Mouse (Mus musculus) hindbrain, embryonic 15.5 days (tissue): Measurements from ENCODE around the gene Snx27. TPM values are rescaled to one million over a fixed set of nuclear protein-coding genes. Genes with fewer than 3 reads are reported as not detected.

ENCODE experiments used
- ATAC-seq: fragments of 200-750 bp; cut with Nextera tagmentation; 2 replicates; pipeline ENCODE4 v1.8.0; 2017; ENCODE audit warnings: low read depth, moderate number of reproducible peaks, moderate TSS enrichment; ENCODE audit not compliant: low FRiP score
- H3K27ac ChIP-seq: fragments of 300-500 bp; sonication (generic); replicated peaks from 2 replicates; pipeline ENCODE4 v1.5.1; 2015; ENCODE audit warnings: mild to moderate bottlenecking, inconsistent platforms
- H3K27me3 ChIP-seq: fragments of 300-500 bp; sonication (generic); 2 replicates; pipeline ENCODE4 v1.6.1; 2015; ENCODE audit warnings: control low read depth, inconsistent platforms
- H3K36me3 ChIP-seq: fragments of 300-500 bp; sonication (generic); 2 replicates; pipeline ENCODE4 v1.6.1; 2015; ENCODE audit warnings: control low read depth, inconsistent platforms
- H3K4me1 ChIP-seq: fragments of 300-500 bp; sonication (generic); replicated peaks from 2 replicates; pipeline ENCODE4 v1.6.1; 2015; ENCODE audit warnings: control low read depth, inconsistent platforms
- H3K4me2 ChIP-seq: fragments of 300-500 bp; sonication (generic); 2 replicates; pipeline ENCODE4 v1.6.1; 2015; ENCODE audit warnings: moderate library complexity, mild to moderate bottlenecking, inconsistent platforms
- H3K4me3 ChIP-seq: fragments of 300-500 bp; sonication (generic); 2 replicates; pipeline ENCODE4 v1.5.1; 2015; ENCODE audit warnings: mild to moderate bottlenecking, inconsistent platforms
- H3K9ac ChIP-seq: fragments of 300-500 bp; sonication (generic); 2 replicates; pipeline ENCODE4 v1.6.1; 2015; ENCODE audit warnings: inconsistent platforms
- H3K9me3 ChIP-seq: fragments of 300-500 bp; sonication (generic); 2 replicates; pipeline ENCODE4 v1.6.1; 2016; ENCODE audit warnings: control low read depth, inconsistent platforms
- WGBS: fragments of 180-500 bp; shearing (Covaris S2); methylation state at CpG from one replicate; pipeline ENCODE4 v1.1.7; 2015; 5-methylcytosine and 5-hydroxymethylcytosine counted together
- polyA plus RNA-seq: library from polyadenylated mRNA; unstranded; fragments of >200 nt; fragmentation: Nextera tagmentation; extraction: Ambion mirVana; gene quantifications from 2 replicates; pipeline ENCODE4 v1.2.1, GENCODE M21; 2015

Gene Snx27
- polyA plus RNA-seq, 1 experiment from 2014 or later: 100 TPM

DNA sequence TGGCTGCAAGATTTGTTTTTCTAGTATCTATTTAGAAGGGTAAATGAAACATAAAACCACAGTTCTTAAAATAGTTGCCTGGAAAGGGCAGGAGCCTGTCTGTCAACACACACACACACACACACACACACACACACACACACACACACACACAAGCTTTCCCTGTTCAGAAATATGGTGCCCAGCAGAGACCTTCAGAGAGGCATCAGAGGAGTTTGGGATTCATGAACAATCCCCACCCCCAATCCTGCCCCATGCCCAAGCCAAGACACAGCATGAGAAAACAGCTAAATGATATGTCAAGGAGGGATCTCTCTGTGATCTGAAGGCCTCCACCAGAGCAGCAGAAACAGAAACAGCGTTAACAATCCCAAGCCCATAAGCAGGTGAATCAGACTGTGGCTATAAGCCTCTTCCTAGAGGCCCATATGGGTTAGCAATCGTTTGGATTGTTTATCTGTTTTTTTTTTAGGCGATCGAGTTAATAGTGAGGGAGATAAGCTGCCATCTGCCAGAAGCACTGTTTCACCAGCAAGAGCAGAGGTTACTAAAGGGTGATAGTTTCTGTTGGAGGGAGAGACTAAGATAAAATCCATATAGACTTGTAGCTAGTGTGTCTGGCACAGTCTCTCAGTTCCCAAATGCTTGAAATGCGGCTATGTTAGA is 108.8 kb downstream of the Snx27 start:
- ATAC-seq: no peak
- H3K4me3 ChIP-seq: no peak overlapping the region
- WGBS: 70% methylated on average over 5 of the region's 5 CpGs
- peaks cover 34% of the 10 kb centered on the region for H3K4me1 ChIP-seq
- H3K9me3 ChIP-seq: no peaks in the 10 kb centered on the region
- no peak overlapping the region for H3K9ac ChIP-seq
- no peaks in the 10 kb centered on the region for H3K27me3 ChIP-seq
- H3K4me2 ChIP-seq: no peak overlapping the region
- no peaks in the 10 kb centered on the region for H3K36me3 ChIP-seq
- H3K27ac ChIP-seq: no peak overlapping the region

GRCm38 (mm10) chr3:94473115-94473505 is 109.4 kb downstream of the Snx27 start:
- H3K27ac ChIP-seq: no peak overlapping the region
- H3K4me1 ChIP-seq: peaks cover 34% of the 10 kb centered on the region
- no peaks in the 10 kb centered on the region for H3K27me3 ChIP-seq
- H3K9me3 ChIP-seq: no peaks in the 10 kb centered on the region
- 0 out of 2 replicates have a peak overlapping the region, but pooled peaks have one; percentile 2 for H3K9ac ChIP-seq
- 51% methylated on average over 10 of the region's 10 CpGs for WGBS
- ATAC-seq: no peak
- H3K4me3 ChIP-seq: no peak overlapping the region
- H3K4me2 ChIP-seq: peak overlapping the region; percentile 52
- H3K36me3 ChIP-seq: no peaks in the 10 kb centered on the region

DNA sequence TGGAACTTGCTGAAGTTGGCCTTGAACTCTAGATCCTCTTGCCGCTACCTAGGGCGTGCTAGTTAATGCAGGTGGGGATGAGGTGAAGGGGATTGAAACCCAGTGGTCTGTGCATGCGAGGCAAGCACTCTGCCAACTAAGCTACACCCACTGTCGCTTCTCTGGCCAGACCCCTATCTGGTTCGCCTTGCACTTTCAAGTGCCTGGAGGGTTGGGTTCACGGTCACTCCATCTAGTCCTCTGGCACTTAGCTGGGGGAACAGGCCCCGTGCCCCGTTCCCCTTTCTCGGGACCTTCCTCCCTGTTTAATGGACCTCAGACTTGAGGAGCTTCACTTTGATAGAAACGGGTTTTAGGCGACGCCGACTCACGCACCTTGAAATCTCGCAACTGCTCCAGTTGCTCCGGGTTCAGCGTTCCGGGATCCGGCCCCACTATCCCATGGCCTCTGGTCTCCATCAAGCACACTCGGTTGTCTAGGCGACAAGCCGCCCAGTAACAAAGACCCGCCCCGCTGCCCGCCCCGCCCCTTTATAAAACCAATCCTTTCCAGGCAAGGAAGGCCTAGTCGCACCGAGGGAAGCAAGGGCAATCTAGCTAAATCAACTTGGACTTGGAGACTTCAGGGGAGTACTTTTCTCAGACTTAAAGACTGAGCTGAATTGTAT is 109.9 kb downstream of the Snx27 start:
- ATAC-seq: peak; percentile 15; the same call in 1 of the 2 replicates
- peak overlapping the region; percentile 52 for H3K4me2 ChIP-seq
- peaks cover 34% of the 10 kb centered on the region for H3K4me1 ChIP-seq
- no peaks in the 10 kb centered on the region for H3K36me3 ChIP-seq
- WGBS: 12% methylated on average over 28 of the region's 28 CpGs
- 0 out of 2 replicates have a peak overlapping the region, but pooled peaks have one; percentile 2 for H3K9ac ChIP-seq
- H3K27ac ChIP-seq: no peak overlapping the region
- peak overlapping the region; percentile 27 for H3K4me3 ChIP-seq
- H3K9me3 ChIP-seq: no peaks in the 10 kb centered on the region
- H3K27me3 ChIP-seq: no peaks in the 10 kb centered on the region

DNA sequence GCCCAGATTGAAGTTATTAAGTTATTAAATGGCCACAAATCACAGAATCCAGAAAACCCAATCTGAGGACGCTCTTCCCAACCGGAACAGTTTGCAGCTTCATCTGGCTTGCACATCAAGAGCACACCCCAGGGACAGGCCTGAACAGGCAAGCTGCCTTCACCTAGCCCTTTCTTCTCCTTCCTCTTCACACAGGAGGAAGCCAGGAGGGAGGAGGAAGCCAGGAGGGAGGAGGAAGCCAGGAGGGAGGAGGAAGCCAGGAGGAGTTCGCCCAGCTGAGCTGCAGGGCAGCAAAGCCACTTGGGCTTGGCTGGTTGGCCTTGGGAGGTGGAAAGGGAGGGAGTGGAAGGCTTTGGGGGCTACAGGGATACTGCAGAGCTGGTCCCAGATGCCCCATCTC is 113.6 kb downstream of the Snx27 start:
- H3K4me3 ChIP-seq: no peak overlapping the region
- no peak overlapping the region for H3K27ac ChIP-seq
- WGBS: 49% methylated on average over 3 of the region's 3 CpGs

GRCm38 (mm10) chr3:94465632-94466430 is 116.7 kb downstream of the Snx27 start:
- Histone ChIP-seq H3K4me3 (no peak overlapping the region), H3K27me3 (no peaks in the 10 kb centered on the region), H3K4me2 (no peak overlapping the region), H3K27ac (peak overlapping the region; percentile 92), H3K9ac (peak overlapping the region; percentile 32; the same call in 1 of the 2 replicates), H3K9me3 (no peaks in the 10 kb centered on the region), H3K36me3 (no peaks in the 10 kb centered on the region), H3K4me1 (peaks cover 36% of the 10 kb centered on the region)
- WGBS: 32% methylated on average over 13 of the region's 13 CpGs
- peak; percentile 78 for ATAC-seq

More for the DNA sequence above, 113.6 kb downstream of the Snx27 start:
- no peak overlapping the region for H3K9ac ChIP-seq
- no peaks in the 10 kb centered on the region for H3K36me3 ChIP-seq
- no peak overlapping the region for H3K4me2 ChIP-seq
- peaks cover 44% of the 10 kb centered on the region for H3K4me1 ChIP-seq
- ATAC-seq: no peak
- H3K27me3 ChIP-seq: no peaks in the 10 kb centered on the region
- no peaks in the 10 kb centered on the region for H3K9me3 ChIP-seq

GRCm38 (mm10) chr3:94463926-94464578 is 118.5 kb downstream of the Snx27 start:
- Histone ChIP-seq H3K4me1 (peaks cover 36% of the 10 kb centered on the region), H3K4me3 (no peak overlapping the region), H3K4me2 (peak overlapping the region; percentile 24; the same call in 1 of the 2 replicates), H3K9ac (no peak overlapping the region), H3K27me3 (no peaks in the 10 kb centered on the region), H3K27ac (peak overlapping the region; percentile 92), H3K36me3 (no peaks in the 10 kb centered on the region), H3K9me3 (no peaks in the 10 kb centered on the region)
- ATAC-seq: peak; percentile 74
- WGBS: 17% methylated on average over 11 of the region's 11 CpGs

DNA sequence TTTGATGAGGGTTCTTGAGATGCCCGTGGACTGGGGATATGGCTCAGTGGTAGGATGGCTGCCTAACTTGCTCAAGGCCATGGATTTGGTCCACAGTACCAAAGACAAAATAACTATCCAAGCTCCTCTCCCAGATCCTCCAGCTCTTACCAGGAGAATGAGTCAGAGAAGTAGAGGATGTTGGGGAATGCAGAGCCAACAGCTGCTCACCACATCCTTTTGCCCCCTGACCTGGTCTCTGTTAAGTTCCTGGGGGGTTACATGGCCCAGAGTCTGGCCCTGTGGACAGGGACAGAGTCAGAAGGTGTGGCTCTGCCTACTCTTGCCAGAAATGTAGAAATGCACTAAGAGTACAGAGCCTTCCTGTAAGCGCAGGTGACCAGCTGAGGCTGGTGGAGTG is 122.7 kb downstream of the Snx27 start:
- no peaks in the 10 kb centered on the region for H3K9me3 ChIP-seq
- H3K4me3 ChIP-seq: no peak overlapping the region
- ATAC-seq: no peak
- no peaks in the 10 kb centered on the region for H3K36me3 ChIP-seq
- WGBS: 98% methylated on average over 2 of the region's 2 CpGs
- H3K27me3 ChIP-seq: no peaks in the 10 kb centered on the region
- H3K27ac ChIP-seq: no peak overlapping the region
- H3K9ac ChIP-seq: no peak overlapping the region
- H3K4me2 ChIP-seq: no peak overlapping the region
- H3K4me1 ChIP-seq: peaks cover 23% of the 10 kb centered on the region

DNA sequence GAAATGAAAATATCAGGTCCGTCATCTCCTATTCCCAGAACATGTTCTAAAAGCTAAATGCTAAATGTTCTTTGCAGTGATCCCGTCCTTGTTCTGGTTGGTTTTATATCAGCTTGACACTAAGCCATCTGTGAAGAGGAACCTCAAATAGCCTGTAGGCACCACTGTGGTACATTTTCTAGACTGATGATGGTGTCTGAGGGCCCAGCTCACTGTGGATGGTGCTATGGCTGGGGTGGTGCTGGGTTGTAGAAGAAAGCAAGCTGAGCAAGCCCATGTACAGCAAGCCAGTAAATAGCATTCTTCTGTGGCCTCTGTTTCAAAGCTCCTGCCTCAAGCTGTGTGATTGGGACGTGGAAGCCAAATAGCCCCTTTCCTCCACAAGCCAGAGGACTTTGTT is 125.5 kb downstream of the Snx27 start:
- H3K9ac ChIP-seq: peak overlapping the region; percentile 35; the same call in 1 of the 2 replicates
- 0 out of 2 replicates have a peak, but pooled peaks have one; percentile 5 for ATAC-seq
- H3K27ac ChIP-seq: peak overlapping the region; percentile 68
- no peaks in the 10 kb centered on the region for H3K36me3 ChIP-seq
- H3K27me3 ChIP-seq: no peaks in the 10 kb centered on the region
- H3K4me2 ChIP-seq: peak overlapping the region; percentile 56
- H3K4me1 ChIP-seq: peaks cover 6% of the 10 kb centered on the region
- H3K9me3 ChIP-seq: no peaks in the 10 kb centered on the region
- 67% methylated on average over 3 of the region's 3 CpGs for WGBS
- H3K4me3 ChIP-seq: peak overlapping the region; percentile 42

GRCm38 (mm10) chr3:94456529-94457000 is 126.0 kb downstream of the Snx27 start:
- H3K27me3 ChIP-seq: no peaks in the 10 kb centered on the region
- H3K4me3 ChIP-seq: peak overlapping the region; percentile 42
- H3K27ac ChIP-seq: peak overlapping the region; percentile 68
- H3K4me1 ChIP-seq: peaks cover 6% of the 10 kb centered on the region
- peak overlapping the region; percentile 35 for H3K9ac ChIP-seq
- WGBS: under 1% methylated on average over 12 of the region's 12 CpGs
- no peaks in the 10 kb centered on the region for H3K9me3 ChIP-seq
- no peaks in the 10 kb centered on the region for H3K36me3 ChIP-seq
- peak; percentile 89 for ATAC-seq
- H3K4me2 ChIP-seq: peak overlapping the region; percentile 56

- Histone ChIP-seq H3K27ac (no peak overlapping the region), H3K27me3 (no peaks in the 10 kb centered on the region), H3K9me3 (no peaks in the 10 kb centered on the region), H3K36me3 (peaks cover 42% of the 10 kb centered on the region), H3K4me3 (no peak overlapping the region), H3K9ac (no peak overlapping the region), H3K4me2 (no peak overlapping the region), H3K4me1 (peaks cover 6% of the 10 kb centered on the region)
- ATAC-seq: no peak
- 100% methylated on average over 2 of the region's 2 CpGs for WGBS
Observed at GRCm38 (mm10) chr3:94449377-94449776, 133.1 kb downstream of the Snx27 start.
